ENCODE assay signal across 8 mouse cellular contexts in genomic region chr6:28423767-28424695, GRCm38 (mm10). TPM values are rescaled to one million over a fixed set of nuclear protein-coding genes. Genes with fewer than 3 reads are reported as not detected.
A peak's percentile ranks its signal among the peaks of the same experiment; 100 is the strongest.
DNase-seq lines count a peak whose midpoint lies in the region; ATAC-seq and TF ChIP-seq lines count a peak whose summit lies in the region.

No protein-coding gene starts in this region.

- no peaks in the 10 kb centered on the region for H3K27me3 ChIP-seq in forebrain, embryonic 13.5 days

- 15% methylated on average over 31 of the region's 46 CpGs for WGBS in forebrain, embryonic 13.5 days

- peak overlapping the region; percentile 90 to 96 for H3K4me3 ChIP-seq in ES-E14 (ENCODE audit: insufficient read depth in 1 of 2, low read depth in 1 of 2, low read length in 2 of 2, poor library complexity in 1 of 2, severe bottlenecking in 1 of 2)
- peak overlapping the region; percentile 91 for H3K4me3 ChIP-seq in forebrain, embryonic 13.5 days

- peak overlapping the region; percentile 73 for H3K4me2 ChIP-seq in forebrain, embryonic 13.5 days

- peaks cover 7% of the 10 kb centered on the region; the same call in 1 of the 2 replicates for H3K36me3 ChIP-seq in ES-E14 (ENCODE audit: control insufficient read depth, insufficient read depth, low read length, poor library complexity, severe bottlenecking)
- H3K36me3 ChIP-seq in forebrain, embryonic 13.5 days (ENCODE audit: poor library complexity, severe bottlenecking) = peaks cover 30% of the 10 kb centered on the region

- no peak for DNase-seq in ES-E14 (ENCODE audit: low read depth, low spot score)
- DNase-seq in c-Kit-negative CD71-positive TER-119-positive erythroid progenitor cells, embryonic 14.5 days (ENCODE audit: low read depth, low spot score) = peak; percentile 76
- peak; percentile 59 for DNase-seq in heart, postnatal 4 days
- DNase-seq in layer of hippocampus, postnatal 36 days = peak; percentile 60 to 62
- peak; percentile 53 for DNase-seq in lung, postnatal 25 days (ENCODE audit: low spot score)
- peak; percentile 13 for DNase-seq in retina, postnatal 7 days (ENCODE audit: low read depth, low spot score)
- DNase-seq in urinary bladder, adult 2 months (ENCODE audit: low spot score) = peak; percentile 62

- H3K9ac ChIP-seq in ES-E14 (ENCODE audit: insufficient read depth, low read depth, low read length, poor library complexity, severe bottlenecking) = peak overlapping the region; percentile 79
- H3K9ac ChIP-seq in forebrain, embryonic 13.5 days = peak overlapping the region; percentile 96

- H3K27ac ChIP-seq in ES-E14 (ENCODE audit: insufficient read depth, low read depth, low read length, poor library complexity, severe bottlenecking) = no peak overlapping the region; the same call in 1 of the 2 replicates
- H3K27ac ChIP-seq in forebrain, embryonic 13.5 days = peak overlapping the region; percentile 75

- peaks cover 2 to 7% of the 10 kb centered on the region in 2 experiments; a peak in 1 of 4 replicates for H3K4me1 ChIP-seq in ES-E14 (ENCODE audit: control insufficient read depth in 2 of 2, insufficient read depth in 2 of 2, low read length in 2 of 2, poor library complexity in 1 of 2)
- H3K4me1 ChIP-seq in forebrain, embryonic 13.5 days = peaks cover 39% of the 10 kb centered on the region

- in situ Hi-C loops in ES-E14 (cut with MboI; ENCODE audit: low sequenced_read_pairs in 2 of 2, unreplicated experiment in 2 of 2) = no loop called here

- ATAC-seq in forebrain, embryonic 13.5 days = peak; percentile 52

- H3K9me3 ChIP-seq in ES-E14 (ENCODE audit: control insufficient read depth, insufficient read depth, low read depth, low read length) = no peaks in the 10 kb centered on the region
- H3K9me3 ChIP-seq in forebrain, embryonic 13.5 days (replicated peaks) = no peaks in the 10 kb centered on the region

TF ChIP-seq in ES-E14, 5 proteins besides CTCF, POLR2A, EP300 and RAD21:
- TF ChIP-seq MAFK (IDR thresholded peaks at IDR 0.05; ENCODE audit: insufficient read depth, low read depth, low read length) (no peak), ZC3H11A (IDR thresholded peaks at IDR 0.05; ENCODE audit: borderline replicate concordance, low read depth, low read length) (no peak), ZNF384 (IDR thresholded peaks at IDR 0.05; ENCODE audit: low read depth, low read length) (no peak), CHD2 (IDR thresholded peaks at IDR 0.05; ENCODE audit: low read depth, low read length) (no peak), HCFC1 (IDR thresholded peaks at IDR 0.05; ENCODE audit: borderline replicate concordance, insufficient read depth, low read length) (no peak)

RNA-seq across cellular contexts. Expression of gene Arf5, which starts 0.7 kb away (rescaled TPM):
- total RNA-seq in ES-E14 (2012; rRNA removed) = 70.1 and 81.1 TPM in 2 replicates
- 348 and 361 TPM in 2 replicates for polyA plus RNA-seq in forebrain, embryonic 13.5 days (2015; fragmentation: Nextera tagmentation; extraction: Ambion mirVana)
- total RNA-seq in heart, postnatal 4 days (2021) = 100 to 1,000 TPM; 199 to 205 TPM
- 100 to 1,000 TPM; 272 to 305 TPM for total RNA-seq in layer of hippocampus, postnatal 36 days (2021)
- polyA plus RNA-seq in urinary bladder, adult 2 months (2012; rRNA removed) = 186 and 211 TPM in 2 replicates

RNA-seq across cellular contexts. Expression of gene Fscn3, which starts 3.6 kb away (rescaled TPM):
- 0.11 TPM in 1 of 2 replicates, not detected in the other for total RNA-seq in ES-E14 (2012; rRNA removed)
- polyA plus RNA-seq in forebrain, embryonic 13.5 days (2015; fragmentation: Nextera tagmentation; extraction: Ambion mirVana) = 0.09 TPM in 1 of 2 replicates, not detected in the other
- total RNA-seq in heart, postnatal 4 days (2021) = not detected
- under 1 TPM in 1 of 2 experiments, not detected in 1; 0.17 TPM for total RNA-seq in layer of hippocampus, postnatal 36 days (2021)
- not detected in 2 replicates for polyA plus RNA-seq in urinary bladder, adult 2 months (2012; rRNA removed)

RNA-seq across cellular contexts. Expression of gene Gcc1, which starts 4.2 kb away (rescaled TPM):
- 7.9 and 8.7 TPM in 2 replicates for total RNA-seq in ES-E14 (2012; rRNA removed)
- polyA plus RNA-seq in forebrain, embryonic 13.5 days (2015; fragmentation: Nextera tagmentation; extraction: Ambion mirVana) = 11.4 and 12.9 TPM in 2 replicates
- 1 to 10 TPM; 8.6 TPM for total RNA-seq in heart, postnatal 4 days (2021)
- 10 to 100 TPM; 17.9 to 20.1 TPM for total RNA-seq in layer of hippocampus, postnatal 36 days (2021)
- polyA plus RNA-seq in urinary bladder, adult 2 months (2012; rRNA removed) = 10.2 and 11.0 TPM in 2 replicates

RNA-seq across cellular contexts. Expression of gene Pax4, which starts 25.1 kb away (rescaled TPM):
- total RNA-seq in ES-E14 (2012; rRNA removed) = not detected in 2 replicates
- polyA plus RNA-seq in forebrain, embryonic 13.5 days (2015; fragmentation: Nextera tagmentation; extraction: Ambion mirVana) = not detected in 2 replicates
- not detected for total RNA-seq in heart, postnatal 4 days (2021)
- total RNA-seq in layer of hippocampus, postnatal 36 days (2021) = not detected
- not detected in 2 replicates for polyA plus RNA-seq in urinary bladder, adult 2 months (2012; rRNA removed)

RNA-seq across cellular contexts. Expression of gene Zfp800, which starts 26.2 kb away (rescaled TPM):
- total RNA-seq in ES-E14 (2012; rRNA removed) = 4.0 and 7.8 TPM in 2 replicates
- 26.5 and 27.5 TPM in 2 replicates for polyA plus RNA-seq in forebrain, embryonic 13.5 days (2015; fragmentation: Nextera tagmentation; extraction: Ambion mirVana)
- 10 to 100 TPM; 11.7 to 12.5 TPM for total RNA-seq in heart, postnatal 4 days (2021)
- 10 to 100 TPM; 25.5 to 30.4 TPM for total RNA-seq in layer of hippocampus, postnatal 36 days (2021)
- 7.6 and 7.8 TPM in 2 replicates for polyA plus RNA-seq in urinary bladder, adult 2 months (2012; rRNA removed)
